18 mouse cellular contexts compared by ENCODE assay signal in genomic region chr14:75791372-75791771, GRCm38 (mm10).
"Had no signal": no experiment of that assay in that cellular context is flagged by ENCODE, and none has a peak within 500 bp of the region (broad histone marks: within the 10 kb centered on the region; RNA-seq: fewer than 3 reads in every experiment).

No protein-coding gene starts in this region.

- H3K9me3 ChIP-seq: midbrain, embryonic 13.5 days; midbrain, embryonic 15.5 days; neural tube, embryonic 13.5 days; neural tube, embryonic 15.5 days had no signal

- H3K27ac ChIP-seq: liver, embryonic 14.5 days; midbrain, embryonic 13.5 days; midbrain, embryonic 15.5 days; neural tube, embryonic 13.5 days; neural tube, embryonic 15.5 days had no signal

- H3K4me1 ChIP-seq: neural tube, embryonic 13.5 days had no signal

- H3K36me3 ChIP-seq: midbrain, embryonic 13.5 days; midbrain, embryonic 15.5 days; neural tube, embryonic 13.5 days; neural tube, embryonic 15.5 days had no signal

- DNase-seq: lung, adult 18-20 months; lung, embryonic 14.5 days; lung, postnatal 10 days; lung, postnatal 4 days; retina, postnatal 1 day; right cerebral cortex, adult 18-20 months; right cerebral cortex, postnatal 25 days; right cerebral cortex, postnatal 4 days; spleen, adult 18-20 months; thymus, adult 2 months; thymus, postnatal 14 days; thymus, postnatal 4 days had no signal

- H3K4me3 ChIP-seq: megakaryocyte, embryonic 14.5 days; midbrain, embryonic 13.5 days; midbrain, embryonic 15.5 days; neural tube, embryonic 13.5 days; neural tube, embryonic 15.5 days had no signal

- H3K9ac ChIP-seq: liver, embryonic 14.5 days; lung, embryonic 14.5 days; midbrain, embryonic 13.5 days; midbrain, embryonic 15.5 days; neural tube, embryonic 13.5 days; neural tube, embryonic 15.5 days had no signal
